Mouse (Mus musculus) thymus, adult 2 months (tissue): ENCODE measurements at regions not wholly inside any gene's neighbourhood (a gene's known extent, or its start where the extent isn't known, plus 50 kb on each side); places are given as distances from the start of the nearest gene placed in this dataset.

ENCODE experiments used
- CTCF ChIP-seq: fragments of 200-500 bp; IDR thresholded peaks from 2 replicates; pipeline ENCODE4 v1.5.1; 2012; ENCODE audit warnings: mild to moderate bottlenecking, control low read depth, low read length, moderate library complexity, borderline replicate concordance; ENCODE audit not compliant: control insufficient read depth, poor library complexity, insufficient read depth; ENCODE audit errors: extremely low read depth
- POLR2A ChIP-seq: fragments of 200-500 bp; IDR thresholded peaks from 2 replicates; pipeline ENCODE4 v1.6.1; 2012; ENCODE audit warnings: mild to moderate bottlenecking, low read length, control low read depth, moderate library complexity; ENCODE audit not compliant: control insufficient read depth, poor library complexity, insufficient read depth; ENCODE audit errors: extremely low read depth

DNA sequence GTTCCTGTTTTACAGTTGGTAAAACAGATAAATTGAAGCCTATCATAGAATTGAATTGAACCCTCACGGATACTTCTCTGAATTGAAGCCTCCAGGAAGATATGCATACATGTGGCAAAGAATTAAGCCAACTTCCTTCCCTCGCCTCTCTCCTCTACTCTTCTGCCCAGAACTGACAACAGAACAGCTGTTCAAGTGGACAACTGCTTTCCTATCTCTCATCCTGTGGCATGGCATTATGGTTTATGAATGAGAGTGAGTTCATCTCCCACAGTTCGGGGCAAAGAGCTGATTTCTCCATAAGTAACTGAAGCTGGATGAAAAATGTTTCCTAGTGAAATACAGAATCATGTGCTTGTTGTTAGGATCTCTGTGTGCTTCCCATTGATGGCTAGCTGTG lies 190.6 kb downstream of the Kcnj2 start:
- no peak for TF ChIP-seq CTCF
- no peak for TF ChIP-seq POLR2A
